Mouse (Mus musculus): ENCODE results near the gene Sh3bgrl2. TPM values are rescaled to one million over a fixed set of nuclear protein-coding genes. Genes with fewer than 3 reads are reported as not detected.

The Sh3bgrl2 gene
- polyA plus RNA-seq, 1 experiment from 2014 or later = 22.2 TPM

GRCm38 (mm10) chr9:83643139-83643538, 95.0 kb downstream of the Sh3bgrl2 start:
- no peak overlapping the region for H3K27ac ChIP-seq (ENCODE audit: low read depth)
- H3K27me3 ChIP-seq (ENCODE audit: insufficient read depth, low read length) = no peaks in the 10 kb centered on the region
- no peak overlapping the region for H3K4me3 ChIP-seq (ENCODE audit: low read depth, low read length)
- H3K4me2 ChIP-seq (ENCODE audit: low read depth, low read length) = no peak overlapping the region
- H3K9ac ChIP-seq (replicated peaks) = no peak overlapping the region
- H3K9me3 ChIP-seq (ENCODE audit: low read length) = no peaks in the 10 kb centered on the region
- H3K36me3 ChIP-seq (replicated peaks; ENCODE audit: insufficient read depth, low read length) = no peaks in the 10 kb centered on the region
- no peak for TF ChIP-seq CTCF (IDR thresholded peaks at IDR 0.05; ENCODE audit: low read depth)
- no peak for TF ChIP-seq EP300 (IDR thresholded peaks at IDR 0.05; ENCODE audit: low read depth)
- no peak for DNase-seq
- H3K4me1 ChIP-seq (ENCODE audit: insufficient read depth) = no peaks in the 10 kb centered on the region
- 57% methylated on average over 4 of the region's 4 CpGs for WGBS (ENCODE audit: insufficient replicate concordance)
- no peak for ATAC-seq

- ATAC-seq (no peak), DNase-seq (no peak)
- Histone ChIP-seq H3K27ac (ENCODE audit: low read depth) (no peak overlapping the region), H3K4me2 (ENCODE audit: low read depth, low read length) (no peak overlapping the region), H3K4me1 (ENCODE audit: insufficient read depth) (no peaks in the 10 kb centered on the region), H3K4me3 (ENCODE audit: low read depth, low read length) (no peak overlapping the region), H3K27me3 (ENCODE audit: insufficient read depth, low read length) (no peaks in the 10 kb centered on the region), H3K36me3 (replicated peaks; ENCODE audit: insufficient read depth, low read length) (no peaks in the 10 kb centered on the region), H3K9me3 (ENCODE audit: low read length) (no peaks in the 10 kb centered on the region), H3K9ac (replicated peaks) (no peak overlapping the region)
- 50% methylated on average over 4 of the region's 4 CpGs for WGBS (ENCODE audit: insufficient replicate concordance)
- TF ChIP-seq CTCF (IDR thresholded peaks at IDR 0.05; ENCODE audit: low read depth) (no peak), EP300 (IDR thresholded peaks at IDR 0.05; ENCODE audit: low read depth) (no peak)
Measured at GRCm38 (mm10) chr9:83643833-83644232, 95.7 kb downstream of the Sh3bgrl2 start.

GRCm38 (mm10) chr9:83646215-83646614, 98.1 kb downstream of the Sh3bgrl2 start:
- no peak overlapping the region for H3K4me3 ChIP-seq (ENCODE audit: low read depth, low read length)

GRCm38 (mm10) chr9:83646691-83647090, 98.6 kb downstream of the Sh3bgrl2 start:
- H3K4me1 ChIP-seq (ENCODE audit: insufficient read depth) = no peaks in the 10 kb centered on the region
- WGBS (ENCODE audit: insufficient replicate concordance) = 80% methylated on average over 5 of the region's 5 CpGs
- no peaks in the 10 kb centered on the region for H3K9me3 ChIP-seq (ENCODE audit: low read length)
- H3K27ac ChIP-seq (ENCODE audit: low read depth) = no peak overlapping the region
- no peak overlapping the region for H3K4me2 ChIP-seq (ENCODE audit: low read depth, low read length)
- H3K27me3 ChIP-seq (ENCODE audit: insufficient read depth, low read length) = no peaks in the 10 kb centered on the region
- no peaks in the 10 kb centered on the region for H3K36me3 ChIP-seq (replicated peaks; ENCODE audit: insufficient read depth, low read length)
- no peak for DNase-seq
- H3K9ac ChIP-seq (replicated peaks) = no peak overlapping the region
- TF ChIP-seq CTCF (IDR thresholded peaks at IDR 0.05; ENCODE audit: low read depth) (no peak), EP300 (IDR thresholded peaks at IDR 0.05; ENCODE audit: low read depth) (no peak)
- ATAC-seq = no peak
- no peak overlapping the region for H3K4me3 ChIP-seq (ENCODE audit: low read depth, low read length)

More at GRCm38 (mm10) chr9:83646215-83646614, 98.1 kb downstream of the Sh3bgrl2 start:
- Histone ChIP-seq H3K9me3 (ENCODE audit: low read length) (no peaks in the 10 kb centered on the region), H3K4me2 (ENCODE audit: low read depth, low read length) (no peak overlapping the region), H3K27me3 (ENCODE audit: insufficient read depth, low read length) (no peaks in the 10 kb centered on the region), H3K27ac (ENCODE audit: low read depth) (no peak overlapping the region), H3K9ac (replicated peaks) (no peak overlapping the region), H3K36me3 (replicated peaks; ENCODE audit: insufficient read depth, low read length) (no peaks in the 10 kb centered on the region), H3K4me1 (ENCODE audit: insufficient read depth) (no peaks in the 10 kb centered on the region)
- TF ChIP-seq CTCF (IDR thresholded peaks at IDR 0.05; ENCODE audit: low read depth) (no peak), EP300 (IDR thresholded peaks at IDR 0.05; ENCODE audit: low read depth) (no peak)
- no peak for DNase-seq
- no peak for ATAC-seq
- WGBS (ENCODE audit: insufficient replicate concordance) = 79% methylated on average over 2 of the region's 2 CpGs

- Histone ChIP-seq H3K4me2 (ENCODE audit: low read depth, low read length) (no peak overlapping the region), H3K27ac (ENCODE audit: low read depth) (no peak overlapping the region), H3K9ac (replicated peaks) (no peak overlapping the region), H3K4me3 (ENCODE audit: low read depth, low read length) (no peak overlapping the region), H3K27me3 (ENCODE audit: insufficient read depth, low read length) (no peaks in the 10 kb centered on the region), H3K4me1 (ENCODE audit: insufficient read depth) (no peaks in the 10 kb centered on the region), H3K9me3 (ENCODE audit: low read length) (no peaks in the 10 kb centered on the region), H3K36me3 (replicated peaks; ENCODE audit: insufficient read depth, low read length) (no peaks in the 10 kb centered on the region)
- TF ChIP-seq CTCF (IDR thresholded peaks at IDR 0.05; ENCODE audit: low read depth) (no peak), EP300 (IDR thresholded peaks at IDR 0.05; ENCODE audit: low read depth) (no peak)
- ATAC-seq (no peak), DNase-seq (no peak)
- 39% methylated on average over 7 of the region's 7 CpGs for WGBS (ENCODE audit: insufficient replicate concordance)
Measured at GRCm38 (mm10) chr9:83647919-83648705, 100.0 kb downstream of the Sh3bgrl2 start.

GRCm38 (mm10) chr9:83648733-83649132, 100.6 kb downstream of the Sh3bgrl2 start:
- no peak overlapping the region for H3K9ac ChIP-seq (replicated peaks)
- H3K4me3 ChIP-seq (ENCODE audit: low read depth, low read length) = no peak overlapping the region
- DNase-seq (no peak), ATAC-seq (no peak)
- no peak overlapping the region for H3K27ac ChIP-seq (ENCODE audit: low read depth)
- H3K4me2 ChIP-seq (ENCODE audit: low read depth, low read length) = no peak overlapping the region
- TF ChIP-seq EP300 (IDR thresholded peaks at IDR 0.05; ENCODE audit: low read depth) (no peak), CTCF (IDR thresholded peaks at IDR 0.05; ENCODE audit: low read depth) (no peak)
- no peaks in the 10 kb centered on the region for H3K4me1 ChIP-seq (ENCODE audit: insufficient read depth)
- no peaks in the 10 kb centered on the region for H3K36me3 ChIP-seq (replicated peaks; ENCODE audit: insufficient read depth, low read length)
- H3K9me3 ChIP-seq (ENCODE audit: low read length) = no peaks in the 10 kb centered on the region
- WGBS (ENCODE audit: insufficient replicate concordance) = 38% methylated on average over 3 of the region's 3 CpGs
- H3K27me3 ChIP-seq (ENCODE audit: insufficient read depth, low read length) = no peaks in the 10 kb centered on the region
